Mouse (Mus musculus) thymus, adult 2 months (tissue): ENCODE results near the gene Itgal.

Source experiments
- CTCF ChIP-seq: fragments of 200-500 bp; IDR thresholded peaks from 2 replicates; pipeline ENCODE4 v1.5.1; 2012; ENCODE audit warnings: mild to moderate bottlenecking, control low read depth, low read length, moderate library complexity, borderline replicate concordance; ENCODE audit not compliant: control insufficient read depth, poor library complexity, insufficient read depth; ENCODE audit errors: extremely low read depth
- POLR2A ChIP-seq: fragments of 200-500 bp; IDR thresholded peaks from 2 replicates; pipeline ENCODE4 v1.6.1; 2012; ENCODE audit warnings: mild to moderate bottlenecking, low read length, control low read depth, moderate library complexity; ENCODE audit not compliant: control insufficient read depth, poor library complexity, insufficient read depth; ENCODE audit errors: extremely low read depth

DNA sequence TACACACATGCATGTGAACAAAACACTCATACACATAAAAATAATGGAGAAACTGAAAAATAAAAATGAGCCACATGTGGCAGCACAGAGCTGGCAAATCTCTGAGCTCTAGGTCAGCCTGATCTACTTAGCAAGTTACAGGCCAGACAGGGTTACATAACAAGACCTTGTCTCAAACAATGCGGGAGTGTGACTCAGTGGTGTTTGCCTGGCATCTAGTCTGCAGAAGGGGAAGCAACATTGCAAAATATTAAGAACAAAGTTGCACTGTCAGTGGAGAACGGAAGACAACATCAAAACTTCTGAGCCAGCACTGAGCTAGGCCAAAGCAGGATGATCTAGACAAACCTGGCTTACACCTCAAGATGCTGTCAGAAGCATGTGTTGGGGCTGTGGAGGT lies 25.8 kb upstream of the Itgal start:
- TF ChIP-seq POLR2A (no peak), CTCF (no peak)
